Mouse (Mus musculus) kidney, postnatal 10 days (tissue): ENCODE data around the gene Ksr1.

ENCODE experiments used
- DNase-seq: peaks from one replicate; pipeline ENCODE4 v3.0.0; 2021; ENCODE audit warnings: mixed read lengths

Gene Ksr1

DNA sequence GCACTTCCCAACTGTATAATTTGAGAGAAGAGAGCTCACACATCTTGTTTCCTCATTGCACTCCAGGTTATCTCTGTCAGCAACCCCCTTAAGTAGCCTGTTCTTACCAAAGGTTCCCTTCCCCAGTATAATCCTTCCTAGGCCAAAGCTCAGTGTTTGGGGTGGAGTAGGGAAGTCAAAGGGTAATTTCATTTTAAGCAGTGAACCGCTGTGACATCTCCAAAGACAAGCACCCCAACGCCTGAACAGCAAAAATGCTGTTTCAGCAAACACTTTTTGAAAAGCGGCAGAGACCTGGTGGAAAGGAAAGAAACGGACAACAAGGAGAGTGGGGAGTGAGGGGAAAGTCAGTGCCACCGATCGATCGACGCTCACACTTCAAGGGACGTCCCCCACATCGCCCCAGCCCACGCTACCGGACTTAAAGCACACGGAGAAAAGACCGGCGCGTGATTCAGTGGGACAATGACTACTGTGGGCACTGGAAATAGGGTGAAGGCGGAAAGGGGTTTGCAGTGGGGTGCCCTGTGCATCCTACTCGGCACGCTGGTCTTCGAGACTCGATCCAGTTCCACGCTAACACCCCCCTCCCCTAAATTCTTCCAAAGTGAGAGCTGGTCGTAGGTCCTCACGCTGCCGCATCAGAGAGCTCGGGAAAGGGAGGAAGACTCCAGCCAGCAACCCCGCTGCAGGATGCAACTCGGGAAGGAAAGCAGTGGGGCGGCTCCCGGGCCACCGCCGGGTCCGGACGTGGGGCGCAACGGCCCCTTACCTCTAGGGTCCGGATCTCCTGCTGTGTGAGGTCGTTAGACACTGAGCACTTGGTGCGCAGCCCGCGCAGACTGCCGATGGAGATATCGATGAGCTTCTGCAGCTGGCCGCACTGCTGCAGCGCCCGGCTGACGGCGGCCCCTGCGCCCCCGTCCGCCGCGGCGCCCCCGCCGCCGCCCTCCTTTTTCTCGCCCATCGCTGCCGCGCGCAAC, 633 bp downstream of the Ksr1 start:
- DNase-seq: peak; percentile 71

GRCm38 (mm10) chr11:79144741-79145140, 1.5 kb downstream of the Ksr1 start:
- peak; percentile 44 for DNase-seq

DNA sequence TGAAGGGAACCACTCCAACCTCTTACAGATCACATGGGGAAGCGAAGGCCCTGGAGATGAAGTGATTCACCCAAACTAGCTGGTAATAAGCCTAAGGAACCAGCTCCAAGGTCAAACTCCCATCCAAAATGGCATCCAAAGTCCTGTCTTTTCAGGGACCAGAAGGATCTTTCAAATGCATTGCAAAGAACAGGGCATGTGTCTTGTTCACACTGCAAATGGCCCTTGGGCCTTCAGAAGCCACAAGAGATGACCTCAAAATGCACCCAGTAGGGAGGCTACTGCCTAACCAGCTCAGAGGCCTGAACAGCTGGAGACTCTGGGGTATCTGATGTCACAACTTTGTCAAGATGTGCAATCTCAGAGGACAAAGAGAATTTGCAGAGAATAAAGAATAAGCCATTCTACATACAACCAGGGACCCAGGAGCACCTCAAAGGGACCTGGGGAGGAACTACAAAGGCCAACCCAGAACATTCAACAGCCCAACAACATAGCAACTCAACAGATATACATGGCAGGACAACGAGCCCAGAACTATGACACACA, 2.1 kb downstream of the Ksr1 start:
- DNase-seq: no peak

DNA sequence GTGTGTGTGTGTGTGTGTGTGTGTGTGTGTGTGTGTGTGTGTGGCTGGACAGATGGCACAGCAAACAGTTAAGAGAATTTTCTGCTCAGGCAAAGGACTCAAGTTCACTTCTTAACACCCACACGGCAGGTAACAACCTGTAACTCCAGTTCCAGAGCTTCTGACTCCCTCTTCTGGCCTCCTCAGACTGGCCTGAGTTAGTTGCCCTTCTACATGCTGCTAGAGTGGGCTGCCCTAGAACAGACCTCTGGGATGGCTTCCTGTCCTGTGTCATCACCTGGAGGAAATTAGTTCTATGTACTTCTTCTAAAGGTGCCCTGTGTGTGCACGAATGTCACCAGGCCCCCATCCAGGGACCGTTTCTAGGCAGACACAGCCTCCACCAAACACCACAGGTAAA, 2.9 kb downstream of the Ksr1 start:
- peak; percentile 5 for DNase-seq

DNA sequence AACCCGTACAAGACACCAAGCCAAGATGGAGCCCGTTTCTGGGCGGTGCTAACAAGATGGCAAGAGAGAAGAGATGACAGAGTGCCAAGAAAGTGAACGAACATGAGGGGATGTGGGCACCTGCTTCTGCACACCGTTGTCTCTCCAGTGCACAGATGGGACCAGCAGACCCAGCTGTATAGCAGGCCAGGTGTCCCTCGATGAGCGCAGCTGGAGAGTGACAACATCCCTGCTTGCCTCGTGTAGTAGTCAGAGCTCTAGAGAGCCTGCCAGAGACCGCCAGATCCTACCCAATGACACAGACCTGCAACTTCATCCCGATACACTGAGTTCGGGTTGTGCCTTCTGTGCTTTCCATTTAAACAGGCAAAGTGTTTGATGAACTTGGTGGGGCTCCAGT, 3.8 kb downstream of the Ksr1 start:
- peak; percentile 6 for DNase-seq

DNA sequence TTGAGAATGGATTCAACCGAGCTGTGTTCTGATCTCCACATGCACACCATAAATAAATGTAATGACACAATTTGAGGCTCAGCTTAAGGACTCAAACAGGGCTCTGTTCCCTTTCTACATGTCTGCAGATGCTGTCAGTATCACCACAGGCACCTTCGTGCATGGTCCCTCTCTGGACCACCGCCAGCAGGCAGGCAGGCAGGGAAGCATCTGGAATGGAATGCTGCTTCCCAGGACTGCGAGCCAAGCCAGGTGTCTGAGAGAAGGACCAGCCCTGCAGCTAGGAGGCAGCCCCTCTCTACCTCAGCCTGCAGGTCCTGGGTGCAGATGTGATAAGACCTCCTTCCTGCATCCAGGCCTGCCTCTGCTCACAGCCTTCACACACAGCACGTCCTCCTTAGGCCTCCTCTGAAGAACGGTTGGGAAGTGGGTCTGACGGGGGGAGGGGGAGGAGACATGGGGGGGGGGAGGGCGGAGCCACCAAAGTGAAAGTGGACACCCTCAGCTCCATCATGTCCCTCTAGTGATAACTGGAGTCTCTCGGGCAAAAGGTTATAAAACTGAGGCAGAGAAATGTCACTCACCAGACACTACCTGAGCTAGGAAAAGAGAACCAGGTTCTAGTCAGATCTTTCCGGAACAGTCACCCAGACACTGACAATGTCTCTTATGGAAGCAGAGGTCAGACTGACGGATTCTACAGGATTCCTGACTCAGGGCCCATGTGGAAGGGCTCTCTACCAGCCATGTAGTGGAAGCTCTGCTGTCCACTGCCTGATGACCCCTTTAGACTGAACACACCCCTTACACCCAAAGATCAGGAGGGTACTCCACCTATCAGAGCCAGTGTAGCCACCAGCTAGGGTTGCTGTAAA, 4.7 kb downstream of the Ksr1 start:
- peak; percentile 56 for DNase-seq

DNA sequence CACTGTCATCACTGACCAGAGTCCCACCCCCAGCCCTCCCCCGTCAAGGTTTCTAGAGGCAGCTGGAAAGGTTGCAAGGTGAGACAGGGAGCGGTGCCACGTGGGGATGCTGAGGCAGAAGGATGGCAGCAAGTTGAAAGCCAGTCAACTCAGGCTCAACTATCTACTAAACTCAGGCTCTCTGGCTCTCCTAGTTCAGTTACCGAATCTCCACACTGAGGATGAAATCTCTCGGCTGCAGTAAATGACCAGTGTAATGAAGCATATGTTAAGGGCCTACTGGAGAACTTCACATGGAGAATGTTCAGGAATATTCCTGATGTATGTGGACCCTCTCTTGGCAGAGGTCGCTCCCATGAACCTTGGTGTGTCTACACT, 5.7 kb downstream of the Ksr1 start:
- no peak for DNase-seq

DNA sequence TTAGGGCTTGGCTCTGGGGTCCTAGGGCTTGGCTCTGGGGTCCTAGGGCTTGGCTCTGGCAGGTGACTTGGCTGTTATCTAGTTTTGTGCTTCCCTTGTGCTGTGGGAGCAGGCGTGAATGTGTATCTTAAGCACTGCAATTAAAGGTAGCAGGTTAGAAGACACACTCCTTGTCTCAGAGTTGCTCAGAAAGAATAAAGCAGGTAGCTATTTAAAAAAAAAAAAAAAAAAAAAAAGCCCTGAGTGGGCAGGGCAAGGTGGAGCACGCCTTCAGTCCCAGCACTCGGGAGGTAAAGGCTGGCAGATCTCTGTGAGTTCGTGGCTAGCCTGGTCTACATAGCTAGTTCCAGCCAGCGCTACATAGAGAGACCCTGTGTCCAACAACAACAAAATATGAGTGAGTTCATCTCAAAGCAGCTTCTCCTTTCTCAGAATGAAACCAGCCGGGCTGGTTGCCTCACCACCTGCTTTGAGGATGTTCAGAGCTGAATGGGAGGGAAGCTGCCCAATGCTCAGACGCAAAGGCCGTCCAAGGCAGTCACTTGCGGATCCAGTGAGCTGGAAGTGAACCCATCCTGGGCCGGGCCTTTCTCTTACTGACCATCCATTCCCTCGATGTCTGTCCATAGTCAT, 6.2 kb downstream of the Ksr1 start:
- DNase-seq: no peak

GRCm38 (mm10) chr11:79138621-79139020, 7.6 kb downstream of the Ksr1 start:
- no peak for DNase-seq

DNA sequence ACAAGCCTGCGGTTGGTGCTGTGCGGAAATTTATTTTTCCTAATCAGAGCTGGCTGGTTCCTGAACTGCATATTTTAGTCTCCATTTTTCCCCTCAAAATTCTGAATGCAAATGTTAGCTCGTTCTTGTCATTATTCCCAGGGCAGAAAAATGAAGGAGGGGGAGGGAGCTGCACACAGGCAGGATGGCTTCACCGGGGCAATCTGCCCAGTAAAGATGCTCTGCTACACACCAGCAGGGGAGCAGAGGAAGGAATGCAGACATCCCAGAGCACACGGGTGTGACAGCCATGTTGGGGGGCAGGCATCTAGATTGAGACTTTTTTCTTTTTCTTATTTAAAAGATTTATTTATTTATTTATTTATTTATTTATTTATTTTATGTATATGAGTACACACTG, 9.0 kb downstream of the Ksr1 start:
- no peak for DNase-seq

DNA sequence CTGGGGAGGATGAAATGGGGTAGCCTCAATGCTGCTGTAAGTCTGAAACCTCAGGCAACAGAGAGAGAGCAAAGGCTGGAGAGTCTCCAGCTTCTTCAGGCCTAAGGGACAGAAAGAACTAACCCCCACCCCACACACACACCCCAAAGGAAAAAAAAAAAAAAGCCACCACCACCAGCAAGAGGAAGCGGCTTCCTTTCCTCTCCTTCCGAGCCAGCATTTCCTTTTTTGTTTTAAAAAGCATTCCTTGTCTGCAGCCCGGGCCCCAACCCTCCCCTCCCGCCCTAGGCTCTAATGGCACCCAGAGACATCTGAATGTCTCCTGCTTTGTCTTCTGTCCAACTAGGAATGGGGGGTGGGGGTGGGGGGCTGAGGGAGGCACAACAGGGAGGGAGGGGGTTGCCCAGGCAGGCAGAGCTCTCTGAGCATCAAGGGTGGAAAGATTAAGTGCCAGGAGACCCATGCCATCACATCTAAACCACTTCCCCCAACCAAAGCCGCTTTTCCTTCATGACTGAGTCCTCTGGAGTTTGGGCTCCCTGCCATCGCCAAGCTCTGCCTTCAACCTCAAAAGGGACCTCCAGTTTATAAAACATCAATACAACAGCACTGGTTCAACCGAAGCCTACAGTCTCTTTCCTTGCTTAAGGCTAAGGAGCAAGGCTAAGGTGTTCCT, 10.4 kb downstream of the Ksr1 start:
- DNase-seq: peak; percentile 63

DNA sequence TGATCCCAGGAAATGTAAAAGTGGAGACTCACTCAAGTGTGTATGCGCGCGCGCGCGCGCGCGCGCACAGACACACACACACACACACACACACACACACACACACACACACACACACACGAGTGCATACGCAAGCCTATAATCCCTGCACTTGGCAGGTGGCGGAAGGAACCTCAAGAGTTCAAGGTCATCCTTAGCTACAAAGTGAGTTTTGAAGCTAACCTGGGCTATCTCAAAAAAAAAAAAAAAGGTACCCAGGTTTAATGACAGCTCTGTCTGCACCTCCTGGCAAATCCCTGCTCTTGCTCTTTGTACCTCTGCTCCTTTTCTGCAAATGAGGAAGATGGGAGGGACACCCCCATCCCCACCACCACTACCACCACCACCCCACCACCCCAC, 11.1 kb downstream of the Ksr1 start:
- no peak for DNase-seq

- DNase-seq: peak; percentile 33
These were observed 11.6 kb downstream of the Ksr1 start for GRCm38 (mm10) chr11:79134416-79135104.

DNA sequence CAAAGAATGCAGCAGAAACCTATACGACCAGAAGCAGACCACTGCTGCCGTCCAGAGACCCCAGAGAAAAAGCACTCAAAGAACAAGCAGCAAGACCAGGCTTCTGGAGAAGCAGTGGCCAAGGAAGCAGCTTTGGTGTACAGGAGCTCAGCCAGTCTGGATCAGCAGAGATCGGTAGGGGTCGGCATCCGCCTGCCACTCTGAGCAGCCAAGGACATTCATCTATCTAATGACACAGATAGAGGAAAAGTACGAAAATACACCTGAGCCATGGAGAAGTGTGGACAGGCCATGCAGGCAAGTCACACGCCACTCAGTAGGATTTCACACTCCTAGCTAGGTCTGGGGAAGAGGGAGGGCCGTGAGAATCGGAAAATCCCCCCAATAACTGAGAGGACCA, 12.2 kb downstream of the Ksr1 start:
- no peak for DNase-seq

- DNase-seq: no peak
These were observed 13.2 kb downstream of the Ksr1 start for GRCm38 (mm10) chr11:79133051-79133450.

- peak; percentile 56 for DNase-seq
These were observed 14.2 kb downstream of the Ksr1 start for GRCm38 (mm10) chr11:79131949-79132411.

DNA sequence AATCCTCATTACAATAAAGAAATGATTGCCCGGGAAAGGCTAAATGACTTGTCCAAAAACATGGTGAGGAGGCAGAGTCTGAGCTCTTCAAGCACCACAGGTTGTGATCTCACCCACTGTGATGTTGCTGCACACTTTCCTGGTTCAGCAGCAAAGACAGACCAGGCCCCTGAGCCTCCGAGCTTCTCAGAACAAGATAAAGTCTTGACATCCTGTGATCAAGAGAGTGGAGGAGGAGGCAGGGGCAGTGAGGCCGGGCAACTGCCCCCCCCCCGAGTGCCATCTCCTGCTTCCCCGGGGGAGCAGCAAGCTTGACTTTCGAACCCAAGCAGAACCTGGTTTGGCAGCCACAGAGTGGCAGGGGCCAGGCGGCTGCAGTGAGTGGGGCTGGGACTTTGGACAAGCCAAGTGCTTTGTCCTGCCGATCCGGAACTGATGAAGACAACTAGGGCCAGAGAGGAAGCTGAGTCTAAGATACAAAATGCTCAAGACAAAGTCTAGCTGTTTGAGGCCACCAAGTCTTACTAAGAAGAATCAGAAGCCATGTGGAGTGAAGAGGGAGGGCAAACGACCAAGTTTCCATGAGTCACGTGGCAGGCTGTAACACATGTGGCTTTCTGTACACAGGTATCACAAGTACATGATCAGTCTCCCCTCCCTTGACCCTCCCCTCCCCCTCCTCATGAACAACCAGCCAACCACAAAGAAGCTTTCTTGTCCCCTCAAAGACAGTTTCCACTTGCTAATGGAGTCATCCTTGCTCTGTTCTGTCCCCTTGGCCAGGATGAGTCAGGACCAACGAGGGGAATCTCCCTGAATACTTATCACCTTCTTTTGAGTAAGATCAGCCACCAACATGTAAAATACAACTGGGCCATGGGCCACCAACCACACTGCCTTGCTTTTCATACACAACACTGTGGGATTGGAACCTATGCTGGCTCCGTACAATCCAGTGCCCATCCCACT, 16.5 kb downstream of the Ksr1 start:
- DNase-seq: no peak

- no peak for DNase-seq
These were observed 18.0 kb downstream of the Ksr1 start for GRCm38 (mm10) chr11:79128233-79128632.

- DNase-seq: no peak
These were observed 19.2 kb downstream of the Ksr1 start for GRCm38 (mm10) chr11:79126963-79127362.

DNA sequence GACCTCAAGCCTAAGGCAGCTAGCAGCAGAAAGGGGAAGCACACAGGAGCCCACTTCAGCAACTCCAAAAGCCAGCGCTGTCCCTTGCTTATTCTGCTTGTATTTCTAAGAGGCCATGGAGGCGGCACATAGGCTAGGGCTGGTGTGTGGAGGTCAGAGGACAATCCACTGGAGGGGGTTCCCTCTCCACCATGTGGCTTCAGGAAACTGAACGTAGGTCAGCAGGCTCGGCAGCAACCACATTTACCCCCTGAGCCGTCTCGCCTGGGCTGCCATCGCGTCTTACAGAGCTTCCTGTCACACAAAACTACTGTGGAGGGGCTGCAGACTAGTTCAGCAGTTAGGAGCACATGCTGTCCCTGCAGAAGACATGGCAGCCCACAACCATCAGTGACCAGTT, 20.4 kb downstream of the Ksr1 start:
- DNase-seq: no peak
